Mouse (Mus musculus): Measurements from ENCODE around the gene Selenow.

Selenow gene

GRCm38 (mm10) chr7:15881388-15881787 is 40.8 kb downstream of the Selenow start:
- H3K4me1 ChIP-seq (replicated peaks; ENCODE audit: low read depth, low read length), result peaks cover 6% of the 10 kb centered on the region; the same call in 1 of the 2 replicates
- no peaks in the 10 kb centered on the region for H3K36me3 ChIP-seq (ENCODE audit: insufficient read depth, low read length)
- TF ChIP-seq CTCF (conservative IDR thresholded peaks at IDR 0.05; ENCODE audit: low read length), result no peak
- no peak for TF ChIP-seq POU5F1 (IDR thresholded peaks at IDR 0.05; ENCODE audit: borderline replicate concordance, low read length)
- TF ChIP-seq NANOG (IDR thresholded peaks at IDR 0.05; ENCODE audit: borderline replicate concordance, low read length), result no peak
- peaks cover 6% of the 10 kb centered on the region; the same call in 1 of the 2 replicates for H3K9me3 ChIP-seq (ENCODE audit: low read length)
- 0 out of 2 replicates have a peak, but pooled peaks cover 3% of the 10 kb centered on the region for H3K27me3 ChIP-seq (ENCODE audit: insufficient read depth, low read length)
- no peak overlapping the region for H3K4me3 ChIP-seq (replicated peaks; ENCODE audit: low read length)

DNA sequence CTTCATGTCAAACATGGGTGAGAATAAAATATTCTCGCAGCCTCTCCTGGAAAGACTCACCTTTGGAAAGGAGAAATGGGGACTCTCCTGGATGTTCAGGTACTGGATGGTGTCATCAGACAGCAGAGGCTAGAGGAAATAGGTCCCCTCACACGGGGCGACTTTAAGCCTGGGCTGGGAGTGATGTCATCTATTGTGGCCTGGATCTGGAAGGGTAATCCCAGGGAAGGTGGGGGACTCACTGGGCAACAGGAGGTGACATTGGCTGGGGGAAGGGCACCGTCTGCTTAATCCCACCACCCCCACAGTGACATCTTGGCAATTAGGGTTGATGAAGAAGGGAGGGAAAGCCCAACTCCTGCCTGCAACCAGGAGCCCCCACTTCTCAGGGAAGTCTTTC is 42.4 kb downstream of the Selenow start, which contains the start of gene Crx:
Gene Crx (minus strand): TSS at position 213 of the 400 bp plus-strand sequence.
- TF ChIP-seq CTCF (conservative IDR thresholded peaks at IDR 0.05; ENCODE audit: low read length), result no peak
- TF ChIP-seq POU5F1 (IDR thresholded peaks at IDR 0.05; ENCODE audit: borderline replicate concordance, low read length), result no peak
- TF ChIP-seq NANOG (IDR thresholded peaks at IDR 0.05; ENCODE audit: borderline replicate concordance, low read length), result no peak
- Histone ChIP-seq H3K27me3 (ENCODE audit: insufficient read depth, low read length) (0 out of 2 replicates have a peak, but pooled peaks cover 3% of the 10 kb centered on the region), H3K9me3 (ENCODE audit: low read length) (peaks cover 6% of the 10 kb centered on the region; the same call in 1 of the 2 replicates), H3K36me3 (ENCODE audit: insufficient read depth, low read length) (no peaks in the 10 kb centered on the region), H3K4me1 (replicated peaks; ENCODE audit: low read depth, low read length) (peaks cover 12% of the 10 kb centered on the region), H3K4me3 (replicated peaks; ENCODE audit: low read length) (no peak within 1 kb of the TSS)

Measured in E14TG2a.4 (cell line).